Mouse (Mus musculus) heart, embryonic 15.5 days (tissue): ENCODE results near the gene Mroh2a. TPM values are rescaled to one million over a fixed set of nuclear protein-coding genes. Genes with fewer than 3 reads are reported as not detected.

Source experiments
- ATAC-seq: fragments of 200-750 bp; cut with Nextera tagmentation; replicated peaks from 2 replicates; pipeline ENCODE4 v1.8.0; 2017; ENCODE audit warnings: low read depth, moderate TSS enrichment; ENCODE audit not compliant: insufficient number of reproducible peaks, insufficient read depth, low FRiP score
- H3K27ac ChIP-seq: fragments of 300-500 bp; sonication (generic); 2 replicates; pipeline ENCODE4 v1.5.1; 2015; ENCODE audit warnings: mild to moderate bottlenecking, inconsistent platforms
- H3K27me3 ChIP-seq: fragments of 300-500 bp; sonication (generic); 2 replicates; pipeline ENCODE4 v1.6.1; 2015; ENCODE audit warnings: inconsistent platforms
- H3K36me3 ChIP-seq: fragments of 300-500 bp; sonication (generic); 2 replicates; pipeline ENCODE4 v1.6.1; 2015; ENCODE audit warnings: mild to moderate bottlenecking, inconsistent platforms
- H3K4me1 ChIP-seq: fragments of 300-500 bp; sonication (generic); replicated peaks from 2 replicates; pipeline ENCODE4 v1.6.1; 2015; ENCODE audit warnings: inconsistent platforms
- H3K4me2 ChIP-seq: fragments of 300-500 bp; sonication (generic); 2 replicates; pipeline ENCODE4 v1.6.1; 2015; ENCODE audit warnings: inconsistent platforms, mild to moderate bottlenecking, moderate library complexity
- H3K4me3 ChIP-seq: fragments of 300-500 bp; sonication (generic); 2 replicates; pipeline ENCODE4 v1.5.1; 2015; ENCODE audit warnings: mild to moderate bottlenecking, inconsistent platforms
- H3K9ac ChIP-seq: fragments of 300-500 bp; sonication (generic); 2 replicates; pipeline ENCODE4 v1.6.1; 2015; ENCODE audit warnings: mild to moderate bottlenecking, inconsistent platforms
- H3K9me3 ChIP-seq: fragments of 300-500 bp; sonication (generic); replicated peaks from 2 replicates; pipeline ENCODE4 v1.6.1; 2016; ENCODE audit warnings: inconsistent platforms
- WGBS: fragments of 180-500 bp; shearing (Covaris S2); methylation state at CpG from one replicate; pipeline ENCODE4 v1.1.7; 2015; ENCODE audit warnings: mixed read lengths; 5-methylcytosine and 5-hydroxymethylcytosine counted together
- polyA plus RNA-seq: library from polyadenylated mRNA; unstranded; fragments of >200 nt; fragmentation: Nextera tagmentation; extraction: Ambion mirVana; gene quantifications from 2 replicates; pipeline ENCODE4 v1.2.1, GENCODE M21; 2015

The Mroh2a gene
- polyA plus RNA-seq, 1 experiment from 2014 or later = 0.60 TPM

DNA sequence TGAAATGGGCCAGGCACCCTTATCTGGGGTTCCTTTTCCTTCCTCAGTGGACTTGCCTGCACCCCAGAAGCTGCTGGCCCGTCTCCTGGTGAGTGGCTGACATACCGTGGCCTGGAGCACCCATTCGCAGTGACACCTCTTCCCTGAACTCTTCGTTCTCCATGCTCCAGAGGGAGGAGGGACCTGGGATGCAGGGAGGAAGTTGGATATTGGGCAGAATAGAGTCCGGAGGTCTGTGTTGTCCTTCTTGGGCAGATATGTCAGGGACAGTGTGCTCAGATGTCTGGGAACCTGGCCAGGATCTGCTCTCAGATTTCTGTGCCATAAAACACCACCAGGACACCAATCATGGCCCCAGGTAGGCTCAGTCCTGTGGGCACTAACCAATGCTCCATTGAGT, 13.3 kb downstream of the Mroh2a start:
- 62% methylated on average over 5 of the region's 5 CpGs for WGBS
- ATAC-seq = no peak
- H3K9ac ChIP-seq = no peak overlapping the region

DNA sequence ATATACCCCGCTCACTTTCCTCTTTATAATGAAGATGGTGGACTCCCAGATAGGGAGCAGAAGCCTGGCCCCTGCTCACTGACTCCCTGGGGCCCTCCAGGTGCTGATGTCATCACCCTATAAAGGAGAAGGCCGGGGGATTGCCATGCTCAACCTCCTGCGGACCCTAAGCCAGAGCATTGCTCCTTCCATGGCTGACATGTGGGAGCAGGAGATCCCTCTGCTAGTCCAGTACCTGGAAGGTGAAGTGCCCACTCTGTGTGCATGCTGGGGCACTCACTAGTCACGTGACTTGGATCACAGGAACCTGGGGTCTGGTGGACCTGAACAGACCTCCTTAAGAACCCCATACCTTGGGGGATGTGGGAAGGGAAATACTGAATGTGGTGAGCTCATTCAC, 13.8 kb downstream of the Mroh2a start:
- ATAC-seq = peak; percentile 0; the same call in 1 of the 2 replicates
- no peaks in the 10 kb centered on the region for H3K27me3 ChIP-seq
- peaks cover 72% of the 10 kb centered on the region for H3K9me3 ChIP-seq
- H3K4me1 ChIP-seq = no peaks in the 10 kb centered on the region
- H3K4me2 ChIP-seq = no peak overlapping the region
- 62% methylated on average over 4 of the region's 4 CpGs for WGBS
- H3K27ac ChIP-seq = no peak overlapping the region
- H3K9ac ChIP-seq = no peak overlapping the region
- H3K36me3 ChIP-seq = no peaks in the 10 kb centered on the region
- no peak overlapping the region for H3K4me3 ChIP-seq

More for the DNA sequence above, 13.3 kb downstream of the Mroh2a start:
- Histone ChIP-seq H3K4me1 (no peaks in the 10 kb centered on the region), H3K4me3 (no peak overlapping the region), H3K4me2 (no peak overlapping the region), H3K27ac (no peak overlapping the region), H3K36me3 (no peaks in the 10 kb centered on the region), H3K9me3 (peaks cover 72% of the 10 kb centered on the region), H3K27me3 (no peaks in the 10 kb centered on the region)

DNA sequence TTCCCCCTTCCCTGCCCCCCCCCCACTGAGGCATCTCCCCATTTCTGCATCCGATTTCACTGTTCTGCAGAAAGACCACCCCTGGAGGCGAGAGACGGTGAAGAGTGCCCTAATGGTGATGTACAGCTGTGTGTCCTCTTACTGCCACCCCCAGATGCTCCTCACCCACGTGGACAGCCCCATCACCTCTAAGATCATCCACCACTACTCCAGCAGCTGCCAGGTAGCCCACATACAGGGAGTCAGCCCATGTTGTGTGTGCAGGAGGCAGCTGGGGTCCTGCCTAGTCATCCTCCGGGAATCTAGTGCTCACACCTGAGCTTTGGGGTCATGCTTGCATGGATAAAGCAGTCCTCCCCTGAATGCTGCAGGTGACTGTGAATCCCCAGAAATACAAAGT, 17.1 kb downstream of the Mroh2a start:
- H3K4me3 ChIP-seq = no peak overlapping the region
- no peak overlapping the region for H3K27ac ChIP-seq
- H3K27me3 ChIP-seq = no peaks in the 10 kb centered on the region
- H3K9me3 ChIP-seq = peaks cover 52% of the 10 kb centered on the region
- no peaks in the 10 kb centered on the region for H3K4me1 ChIP-seq
- ATAC-seq = no peak
- 56% methylated on average over 5 of the region's 5 CpGs for WGBS
- no peak overlapping the region for H3K9ac ChIP-seq
- H3K36me3 ChIP-seq = no peaks in the 10 kb centered on the region
- no peak overlapping the region for H3K4me2 ChIP-seq

DNA sequence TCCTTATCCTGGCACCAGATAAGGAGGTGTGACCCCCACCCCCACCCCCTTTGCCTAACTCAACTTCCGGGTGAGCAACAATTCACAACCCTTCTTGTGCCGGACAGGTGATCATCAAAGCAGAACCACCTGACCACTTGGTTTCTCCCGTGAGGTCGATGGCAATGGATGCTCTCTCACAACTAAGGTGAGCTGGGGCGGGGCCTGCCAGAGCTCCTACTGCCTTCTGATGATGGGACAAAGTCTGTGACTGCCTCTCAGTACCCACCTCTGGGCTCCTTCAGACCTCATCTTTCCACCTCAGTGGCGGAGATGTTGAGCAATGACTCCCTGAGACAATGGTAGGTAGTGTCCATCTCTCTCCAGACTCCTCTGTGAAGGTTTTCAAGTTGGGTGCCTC, 19.1 kb downstream of the Mroh2a start:
- H3K9me3 ChIP-seq = peaks cover 55% of the 10 kb centered on the region

DNA sequence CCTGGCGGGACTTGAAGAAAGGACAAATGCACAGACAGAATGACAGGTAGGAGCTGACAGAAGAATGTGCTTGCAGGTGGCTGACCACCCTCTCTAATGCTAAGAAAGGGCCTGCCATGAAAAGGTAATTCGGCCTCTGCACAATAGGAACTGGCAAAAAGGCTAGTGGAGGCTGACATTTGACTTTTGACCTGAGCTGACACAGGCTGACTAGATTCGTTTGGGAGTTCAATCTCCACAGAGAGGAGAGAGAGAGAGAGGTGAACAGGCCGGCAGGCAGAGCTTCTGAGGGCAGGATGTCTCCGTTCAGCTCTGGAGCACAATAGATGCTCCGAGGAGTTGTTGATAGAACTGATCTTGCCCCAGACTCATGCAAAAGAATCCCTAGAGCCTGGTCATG, 19.6 kb downstream of the Mroh2a start:
- no peak overlapping the region for H3K27ac ChIP-seq
- H3K27me3 ChIP-seq = no peaks in the 10 kb centered on the region
- H3K4me1 ChIP-seq = no peaks in the 10 kb centered on the region
- ATAC-seq = no peak
- no peak overlapping the region for H3K4me3 ChIP-seq
- no peak overlapping the region for H3K9ac ChIP-seq
- 41% methylated on average over 6 of the region's 6 CpGs for WGBS
- peaks cover 58% of the 10 kb centered on the region for H3K9me3 ChIP-seq
- no peak overlapping the region for H3K4me2 ChIP-seq
- H3K36me3 ChIP-seq = no peaks in the 10 kb centered on the region

More for the DNA sequence above, 19.1 kb downstream of the Mroh2a start:
- no peak overlapping the region for H3K4me2 ChIP-seq
- ATAC-seq = no peak
- no peak overlapping the region for H3K27ac ChIP-seq
- H3K27me3 ChIP-seq = no peaks in the 10 kb centered on the region
- H3K9ac ChIP-seq = no peak overlapping the region
- no peaks in the 10 kb centered on the region for H3K4me1 ChIP-seq
- 71% methylated on average over 6 of the region's 6 CpGs for WGBS
- H3K36me3 ChIP-seq = no peaks in the 10 kb centered on the region
- H3K4me3 ChIP-seq = no peak overlapping the region

DNA sequence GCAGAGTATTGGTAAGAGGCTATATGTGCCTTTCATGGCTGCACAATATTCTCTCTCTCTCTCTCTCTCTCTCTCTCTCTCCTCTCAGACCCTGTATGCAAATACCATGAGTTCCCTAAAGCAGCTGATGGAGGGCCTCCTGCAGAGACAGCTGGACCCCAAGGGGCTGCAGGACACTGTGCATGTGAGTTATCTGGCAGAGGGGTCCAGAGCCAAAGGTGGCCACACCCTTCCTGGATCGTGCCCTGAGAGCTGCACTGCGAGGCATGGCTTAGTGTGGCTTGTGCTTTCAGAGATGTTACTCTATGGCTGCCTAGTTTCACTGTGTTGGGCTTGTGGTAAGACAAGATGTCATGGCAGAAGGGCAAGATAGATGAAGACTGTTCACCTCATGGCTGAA, 20.9 kb downstream of the Mroh2a start:
- ATAC-seq = no peak
- H3K36me3 ChIP-seq = no peaks in the 10 kb centered on the region
- no peak overlapping the region for H3K27ac ChIP-seq
- H3K9me3 ChIP-seq = peaks cover 55% of the 10 kb centered on the region
- no peak overlapping the region for H3K9ac ChIP-seq
- H3K4me1 ChIP-seq = no peaks in the 10 kb centered on the region
- no peaks in the 10 kb centered on the region for H3K27me3 ChIP-seq
- 49% methylated on average over 2 of the region's 2 CpGs for WGBS
- no peak overlapping the region for H3K4me3 ChIP-seq
- no peak overlapping the region for H3K4me2 ChIP-seq

DNA sequence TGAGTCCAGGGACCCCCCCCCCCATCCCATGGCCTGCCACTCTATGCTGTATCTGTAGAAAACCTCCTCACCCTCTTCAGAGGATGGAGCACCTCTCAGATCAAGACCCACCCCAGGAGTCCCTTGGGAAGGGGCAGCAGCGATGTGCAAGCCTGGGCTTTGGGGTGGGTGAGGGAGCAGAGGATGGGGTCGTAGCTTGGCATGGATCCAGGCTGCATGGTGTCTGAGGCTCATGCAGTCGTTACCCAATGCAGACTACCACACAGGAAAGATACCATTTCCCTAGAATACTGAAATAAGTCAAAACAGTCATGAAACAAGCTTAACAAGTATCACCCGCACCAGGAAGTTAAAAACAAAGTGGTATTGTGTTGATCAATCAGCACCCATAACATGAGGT, 21.9 kb downstream of the Mroh2a start:
- Histone ChIP-seq H3K4me3 (no peak overlapping the region), H3K9me3 (peaks cover 48% of the 10 kb centered on the region), H3K36me3 (no peaks in the 10 kb centered on the region), H3K4me1 (no peaks in the 10 kb centered on the region), H3K9ac (no peak overlapping the region), H3K4me2 (no peak overlapping the region), H3K27me3 (no peaks in the 10 kb centered on the region), H3K27ac (no peak overlapping the region)
- no peak for ATAC-seq
- 56% methylated on average over 4 of the region's 4 CpGs for WGBS

DNA sequence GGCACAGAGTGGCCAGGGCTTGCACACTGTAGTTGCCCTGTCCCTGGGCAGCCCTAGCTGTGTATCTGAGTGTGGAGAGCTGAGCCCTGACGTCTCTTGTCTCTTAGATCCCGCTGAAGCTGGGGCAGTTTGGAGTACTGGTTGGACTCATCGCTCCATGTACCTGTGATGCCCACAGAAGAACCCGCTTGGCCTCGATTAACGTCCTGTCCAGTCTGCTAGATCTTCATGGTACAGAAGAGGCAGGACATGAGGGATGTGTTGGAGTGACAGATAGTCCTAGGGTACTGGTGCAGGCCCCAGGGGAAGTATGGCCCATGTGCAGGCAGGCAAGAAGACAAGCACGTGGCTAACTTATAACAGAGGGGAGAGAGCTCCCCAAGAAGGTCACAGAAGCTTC, 22.8 kb downstream of the Mroh2a start:
- Histone ChIP-seq H3K4me2 (no peak overlapping the region), H3K9ac (no peak overlapping the region), H3K4me3 (no peak overlapping the region), H3K4me1 (no peaks in the 10 kb centered on the region), H3K27ac (no peak overlapping the region), H3K9me3 (peaks cover 42% of the 10 kb centered on the region), H3K36me3 (no peaks in the 10 kb centered on the region), H3K27me3 (no peaks in the 10 kb centered on the region)
- peak; percentile 0; the same call in 1 of the 2 replicates for ATAC-seq
- WGBS = 72% methylated on average over 7 of the region's 7 CpGs

DNA sequence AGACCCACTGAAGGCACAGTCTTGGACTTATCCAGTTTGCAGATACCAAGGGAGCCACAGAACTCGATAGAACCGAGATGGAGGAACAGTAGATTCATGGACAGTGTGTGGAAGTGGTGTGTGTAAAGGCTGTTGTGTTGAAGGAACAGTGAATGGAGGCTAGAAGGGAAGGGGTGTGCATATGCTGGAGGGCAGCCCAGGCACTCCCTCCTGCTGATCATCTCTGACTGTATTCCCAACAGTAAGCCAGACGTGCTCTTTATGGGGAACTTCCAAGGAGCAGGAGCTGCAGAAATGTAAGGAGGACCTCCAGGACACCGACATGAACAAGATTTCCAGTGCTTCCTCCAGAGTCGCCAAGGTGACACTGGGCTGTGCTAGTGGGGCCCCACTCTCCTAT, 23.2 kb downstream of the Mroh2a start:
- no peak for ATAC-seq
- no peaks in the 10 kb centered on the region for H3K27me3 ChIP-seq
- no peaks in the 10 kb centered on the region for H3K4me1 ChIP-seq
- no peak overlapping the region for H3K9ac ChIP-seq
- no peak overlapping the region for H3K4me2 ChIP-seq
- no peaks in the 10 kb centered on the region for H3K36me3 ChIP-seq
- no peak overlapping the region for H3K27ac ChIP-seq
- 73% methylated on average over 5 of the region's 5 CpGs for WGBS
- no peak overlapping the region for H3K4me3 ChIP-seq
- H3K9me3 ChIP-seq = peaks cover 38% of the 10 kb centered on the region

DNA sequence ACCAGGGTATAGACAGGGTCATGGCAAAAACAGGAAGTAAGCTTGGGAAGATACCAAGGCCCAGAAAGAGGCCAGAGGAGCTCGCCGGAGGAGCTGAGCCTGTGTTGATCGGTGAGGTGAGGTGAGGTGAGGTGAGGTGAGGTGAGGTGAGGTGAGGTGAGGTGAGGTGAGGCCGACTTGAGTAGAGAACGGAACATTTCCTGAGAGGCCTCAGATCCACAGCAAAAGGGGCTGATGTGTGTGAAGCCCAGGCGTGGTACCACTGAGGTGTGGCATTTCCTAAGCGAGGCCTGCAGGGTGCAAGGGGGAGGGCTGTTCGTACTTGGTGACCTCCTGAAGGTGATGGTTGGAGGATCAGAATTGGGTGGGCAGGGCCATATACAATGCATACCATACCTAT, 26.3 kb downstream of the Mroh2a start:
- ATAC-seq = no peak
- Histone ChIP-seq H3K4me1 (no peaks in the 10 kb centered on the region), H3K27ac (no peak overlapping the region), H3K36me3 (no peaks in the 10 kb centered on the region), H3K9me3 (peaks cover 33% of the 10 kb centered on the region), H3K9ac (no peak overlapping the region), H3K27me3 (no peaks in the 10 kb centered on the region), H3K4me2 (no peak overlapping the region), H3K4me3 (no peak overlapping the region)
- WGBS = 66% methylated on average over 8 of the region's 8 CpGs

DNA sequence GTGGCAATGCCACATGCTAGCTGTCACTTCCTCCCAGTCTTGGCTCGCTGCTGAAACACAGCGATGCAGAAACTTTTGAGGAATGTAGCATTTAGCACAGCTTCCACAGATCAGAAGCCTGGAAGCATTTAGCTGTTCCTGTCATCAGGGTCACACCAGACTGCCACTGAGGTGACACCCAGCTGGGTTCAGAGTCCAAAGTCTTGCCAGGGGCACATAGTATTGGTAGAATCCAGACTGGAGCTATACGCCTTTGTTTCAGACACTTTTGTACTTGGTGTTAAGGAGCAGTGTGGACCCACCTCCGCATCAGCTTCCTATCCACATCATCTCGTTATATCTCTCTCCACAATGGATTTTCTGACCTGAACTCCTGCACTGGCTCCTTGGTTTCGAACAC, 26.8 kb downstream of the Mroh2a start:
- Histone ChIP-seq H3K27me3 (no peaks in the 10 kb centered on the region), H3K9me3 (peaks cover 33% of the 10 kb centered on the region), H3K9ac (no peak overlapping the region), H3K27ac (no peak overlapping the region), H3K4me3 (no peak overlapping the region), H3K4me2 (no peak overlapping the region), H3K4me1 (no peaks in the 10 kb centered on the region), H3K36me3 (no peaks in the 10 kb centered on the region)
- ATAC-seq = no peak
- WGBS = 64% methylated on average over 6 of the region's 6 CpGs

DNA sequence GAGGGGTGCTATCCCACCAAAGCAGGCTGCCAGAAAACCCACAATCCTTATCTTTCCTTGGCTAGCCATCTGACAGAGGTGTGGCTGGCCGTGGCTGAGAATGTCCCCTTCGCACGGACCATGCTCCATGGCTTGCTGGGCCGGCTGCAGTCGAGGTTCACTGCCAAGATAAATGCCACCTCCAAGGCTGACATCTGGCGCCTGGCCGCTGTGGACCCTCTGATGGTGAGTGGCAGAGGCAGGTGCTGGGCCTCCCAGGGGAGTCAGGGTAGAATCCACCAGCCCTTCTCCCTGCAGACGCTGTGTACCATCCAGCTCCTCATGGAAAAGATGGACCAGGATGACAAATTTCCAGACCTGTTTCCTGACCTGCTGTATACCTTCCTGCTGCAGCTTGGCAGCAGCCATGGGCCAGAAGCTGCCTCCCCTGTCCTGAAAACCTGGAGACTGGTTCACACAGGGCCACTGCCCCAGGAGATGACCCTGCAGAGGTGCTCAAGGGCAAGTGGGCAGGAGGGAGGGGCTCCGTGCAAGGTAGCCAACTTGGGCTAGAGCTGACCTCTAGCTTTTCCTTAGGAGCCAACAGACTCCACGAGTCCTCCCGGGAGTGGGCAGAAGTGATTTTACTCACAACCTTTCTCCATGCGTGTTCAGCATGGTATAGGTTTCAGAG, 28.1 kb downstream of the Mroh2a start:
- ATAC-seq = no peak
- Histone ChIP-seq H3K9me3 (peaks cover 22% of the 10 kb centered on the region), H3K9ac (no peak overlapping the region), H3K4me2 (no peak overlapping the region), H3K4me1 (peaks cover 10% of the 10 kb centered on the region), H3K27ac (no peak overlapping the region), H3K27me3 (no peaks in the 10 kb centered on the region), H3K4me3 (no peak overlapping the region), H3K36me3 (no peaks in the 10 kb centered on the region)
- WGBS = 80% methylated on average over 12 of the region's 12 CpGs
